Mouse (Mus musculus) lung, postnatal 0 days (tissue): ENCODE measurements around the gene Hist1h4d. TPM values are rescaled to one million over a fixed set of nuclear protein-coding genes. Genes with fewer than 3 reads are reported as not detected.
A peak's percentile ranks its signal among the peaks of the same experiment; 100 is the strongest.

ENCODE experiments used
- ATAC-seq: fragments of 200-750 bp; cut with Nextera tagmentation; 2 replicates; pipeline ENCODE4 v1.8.0; 2017; ENCODE audit warnings: moderate library complexity
- DNase-seq: peaks from one replicate; pipeline ENCODE4 v3.0.0-alpha.2; 2016; ENCODE audit warnings: low spot score
- H3K27ac ChIP-seq: fragments of 300-500 bp; sonication (generic); 2 replicates; pipeline ENCODE4 v1.5.1; 2014; ENCODE audit warnings: antibody characterized with exemption, mild to moderate bottlenecking, low read length, mixed read lengths
- H3K27me3 ChIP-seq: fragments of 300-500 bp; sonication (generic); replicated peaks from 2 replicates; pipeline ENCODE4 v1.6.1; 2014; ENCODE audit warnings: low read length, mixed read lengths; ENCODE audit not compliant: insufficient read depth
- H3K36me3 ChIP-seq: fragments of 300-500 bp; sonication (generic); 2 replicates; pipeline ENCODE4 v1.6.1; 2014; ENCODE audit warnings: low read length, mixed read lengths; ENCODE audit not compliant: insufficient read depth
- H3K4me1 ChIP-seq: fragments of 300-500 bp; sonication (generic); 2 replicates; pipeline ENCODE4 v1.6.1; 2014; ENCODE audit warnings: antibody characterized with exemption, low read depth, low read length, mixed read lengths; ENCODE audit not compliant: insufficient read depth
- H3K4me2 ChIP-seq: fragments of 300-500 bp; sonication (generic); replicated peaks from 2 replicates; pipeline ENCODE4 v1.6.1; 2014; ENCODE audit warnings: low read depth, mild to moderate bottlenecking, low read length, moderate library complexity, mixed read lengths
- H3K4me3 ChIP-seq: fragments of 300-500 bp; sonication (generic); 2 replicates; pipeline ENCODE4 v1.5.1; 2014; ENCODE audit warnings: low read depth, low read length
- H3K9ac ChIP-seq: fragments of 300-500 bp; sonication (generic); replicated peaks from 2 replicates; pipeline ENCODE4 v1.6.1; 2014; ENCODE audit warnings: low read depth, mild to moderate bottlenecking
- H3K9me3 ChIP-seq: fragments of 300-500 bp; sonication (generic); 2 replicates; pipeline ENCODE4 v1.6.1; 2016; ENCODE audit warnings: low read length, mixed read lengths
- CTCF ChIP-seq: IDR thresholded peaks from 2 replicates; pipeline ENCODE4 v1.5.1; 2016; ENCODE audit warnings: antibody characterized with exemption, mild to moderate bottlenecking
- EP300 ChIP-seq: IDR thresholded peaks from 2 replicates; pipeline ENCODE4 v1.6.1; 2016; ENCODE audit warnings: antibody characterized with exemption, mild to moderate bottlenecking, control low read depth
- WGBS: fragments of 180-500 bp; shearing (Covaris S2); extraction: QIAGEN DNeasy Blood & Tissue Kit; methylation state at CpG from one replicate; pipeline ENCODE4 v1.1.7; 2014; 5-methylcytosine and 5-hydroxymethylcytosine counted together
- polyA plus RNA-seq: library from polyadenylated mRNA; unstranded; fragments of >200 nt; fragmentation: Nextera tagmentation; extraction: Ambion mirVana; gene quantifications from 2 replicates; pipeline ENCODE4 v1.2.1, GENCODE M21; 2015

The Hist1h4d gene
- polyA plus RNA-seq, 1 experiment from 2014 or later, result 31.4 TPM

DNA sequence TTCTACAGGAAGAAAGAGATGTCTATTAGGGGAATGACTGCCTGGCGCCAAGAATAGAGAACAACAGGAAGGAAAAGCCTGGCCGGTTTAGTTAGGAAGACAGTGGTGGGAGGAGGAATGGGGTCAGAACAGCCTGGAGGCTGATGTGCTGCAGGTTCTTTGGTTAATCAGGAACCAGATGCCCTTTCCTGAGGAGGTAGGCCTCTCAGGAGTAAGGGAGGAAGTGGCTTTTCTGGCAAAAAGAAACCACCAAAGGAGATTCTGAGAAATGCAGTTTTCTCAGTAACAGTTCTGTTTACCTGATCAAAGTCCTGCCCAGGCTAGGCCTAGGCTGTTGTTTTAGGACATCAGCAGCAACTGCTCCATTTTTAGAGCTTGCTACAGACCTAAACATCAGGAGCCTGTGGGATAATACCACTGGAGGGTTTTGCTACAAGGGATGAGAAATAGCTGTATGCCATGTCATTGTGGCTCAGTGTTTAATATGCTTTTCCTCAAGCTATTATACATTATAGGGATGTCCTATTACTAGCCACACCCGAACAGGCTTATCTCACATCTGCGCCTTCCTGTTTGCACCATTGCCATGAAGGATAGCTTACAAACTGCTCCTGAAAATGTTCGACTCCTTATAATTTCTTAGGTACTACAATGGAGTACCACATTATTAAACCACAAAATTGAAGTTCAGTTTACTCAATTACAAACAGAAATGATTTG, 11.8 kb downstream of the Hist1h4d start:
- Histone ChIP-seq H3K36me3 (no peaks in the 10 kb centered on the region), H3K4me1 (no peaks in the 10 kb centered on the region), H3K9me3 (no peaks in the 10 kb centered on the region), H3K4me2 (no peak overlapping the region), H3K27ac (peak overlapping the region; percentile 57), H3K9ac (no peak overlapping the region), H3K27me3 (no peaks in the 10 kb centered on the region), H3K4me3 (no peak overlapping the region)
- ATAC-seq, result peak; percentile 83
- DNase-seq, result peak; percentile 50
- TF ChIP-seq EP300 (peak; percentile 62; the same call in 1 of the 2 replicates), CTCF (no peak)
- 50% methylated on average over 5 of the region's 5 CpGs for WGBS

DNA sequence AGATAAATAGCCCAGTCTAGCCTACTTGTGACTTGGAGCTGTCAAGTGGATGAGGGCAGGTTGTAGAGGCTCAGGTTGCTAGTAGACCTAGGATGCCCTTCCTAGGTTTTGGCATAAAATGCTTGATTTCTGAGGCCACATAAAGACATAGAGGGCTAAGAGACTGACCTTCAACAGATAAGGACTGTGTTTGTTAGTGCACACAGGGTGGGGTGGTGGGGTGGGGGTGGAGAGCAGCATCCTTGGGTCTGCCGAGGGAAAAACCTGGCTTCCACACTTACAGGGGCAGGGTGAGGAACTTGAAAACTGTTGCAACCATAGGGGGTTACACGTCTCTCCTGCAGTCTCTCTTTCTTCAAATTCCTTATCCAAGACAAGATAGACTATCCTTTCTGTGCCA, 13.8 kb downstream of the Hist1h4d start:
- Histone ChIP-seq H3K4me3 (no peak overlapping the region), H3K36me3 (no peaks in the 10 kb centered on the region), H3K4me2 (no peak overlapping the region), H3K9ac (no peak overlapping the region), H3K4me1 (no peaks in the 10 kb centered on the region), H3K27me3 (no peaks in the 10 kb centered on the region), H3K9me3 (no peaks in the 10 kb centered on the region), H3K27ac (no peak overlapping the region)
- DNase-seq (no peak), ATAC-seq (no peak)
- TF ChIP-seq CTCF (no peak), EP300 (no peak)
- WGBS, result 81% methylated on average over 2 of the region's 2 CpGs

DNA sequence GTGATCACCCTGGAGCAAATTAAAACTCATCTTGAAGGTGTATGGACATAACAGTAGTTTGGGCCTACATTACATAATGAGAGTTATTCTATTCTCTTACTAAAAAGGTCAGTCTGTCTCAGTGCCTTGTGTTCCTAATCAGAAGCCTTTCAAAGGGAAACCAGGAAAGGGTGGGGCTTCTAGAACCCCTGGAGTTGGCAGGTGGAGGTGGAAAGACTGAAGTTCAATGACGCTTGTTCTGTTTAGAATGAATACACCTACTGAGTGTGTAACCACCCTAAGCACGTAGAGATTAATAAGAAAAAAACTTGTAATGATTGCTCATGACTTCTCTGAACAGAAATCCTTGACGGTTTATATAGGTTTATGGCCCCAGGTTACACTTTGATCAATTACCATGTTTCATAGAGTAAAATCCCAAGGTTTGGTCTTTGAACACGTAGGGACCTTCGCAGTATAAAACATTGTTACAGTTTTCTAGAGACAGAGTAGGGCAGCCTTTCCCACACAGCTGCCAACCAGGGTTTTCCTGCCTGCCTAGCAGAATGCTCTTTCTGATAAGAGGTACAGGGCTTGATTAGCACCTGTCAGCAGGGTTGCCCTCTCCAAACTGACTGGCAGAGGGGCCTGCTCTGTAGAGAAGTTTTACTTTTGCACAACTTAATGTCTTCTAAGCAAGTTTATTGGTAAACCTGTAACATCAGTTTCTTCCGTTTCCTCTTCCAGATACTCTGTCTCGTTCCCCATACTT, 14.4 kb downstream of the Hist1h4d start:
- no peaks in the 10 kb centered on the region for H3K27me3 ChIP-seq
- H3K4me1 ChIP-seq, result no peaks in the 10 kb centered on the region
- 79% methylated on average over 7 of the region's 7 CpGs for WGBS
- ATAC-seq (no peak), DNase-seq (no peak)
- H3K9me3 ChIP-seq, result no peaks in the 10 kb centered on the region
- H3K9ac ChIP-seq, result no peak overlapping the region
- no peak overlapping the region for H3K4me2 ChIP-seq
- H3K27ac ChIP-seq, result no peak overlapping the region
- TF ChIP-seq EP300 (no peak), CTCF (no peak)
- no peaks in the 10 kb centered on the region for H3K36me3 ChIP-seq
- no peak overlapping the region for H3K4me3 ChIP-seq

DNA sequence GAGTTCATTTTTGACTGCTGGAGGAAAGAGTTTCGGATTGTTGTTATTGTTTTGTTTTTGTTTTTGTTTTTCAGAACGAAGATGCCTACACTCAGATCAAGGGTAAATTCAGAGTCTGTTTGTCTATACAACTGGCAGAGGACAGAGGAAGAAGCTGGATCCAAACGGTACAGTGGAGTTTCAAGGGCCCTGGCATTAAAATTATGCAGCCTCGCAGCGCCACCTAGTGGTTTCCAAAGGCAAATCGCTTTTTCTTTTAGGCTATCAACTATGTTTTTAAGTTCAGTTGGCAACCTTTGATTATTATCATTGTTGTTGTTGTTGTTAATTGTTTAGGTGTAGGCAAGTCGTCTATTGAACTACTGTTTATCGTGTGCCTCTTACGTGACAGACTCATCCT, 16.6 kb downstream of the Hist1h4d start:
- peak; percentile 67; the same call in 1 of the 2 replicates for TF ChIP-seq EP300
- TF ChIP-seq CTCF, result peak; percentile 85

DNA sequence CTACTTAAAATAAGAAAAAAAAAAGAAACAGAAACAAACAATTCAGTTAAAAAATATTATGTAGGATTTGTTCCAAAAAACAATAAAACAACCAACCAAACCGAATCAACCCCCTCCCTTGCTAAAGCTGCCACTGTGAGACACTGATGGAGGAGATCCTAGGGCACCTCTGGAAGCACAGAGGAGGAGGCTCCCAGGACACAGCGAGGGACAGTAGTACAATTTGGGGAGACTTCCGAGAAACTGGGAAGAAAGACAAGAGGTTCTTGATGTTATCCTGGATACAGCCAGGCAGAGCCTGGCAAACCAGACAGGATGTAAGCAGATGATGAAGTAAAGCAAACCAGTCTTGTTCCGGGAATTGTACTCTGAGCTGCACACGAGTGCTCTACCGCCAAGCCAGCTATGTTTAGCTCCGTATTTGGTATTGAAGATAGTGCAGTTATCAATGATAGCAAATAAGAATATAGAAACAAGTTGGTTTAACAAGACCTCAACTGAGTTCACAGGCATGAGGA, 21.8 kb downstream of the Hist1h4d start:
- Histone ChIP-seq H3K4me3 (no peak overlapping the region), H3K27ac (no peak overlapping the region), H3K4me1 (no peaks in the 10 kb centered on the region), H3K9ac (no peak overlapping the region), H3K9me3 (no peaks in the 10 kb centered on the region), H3K4me2 (no peak overlapping the region), H3K36me3 (no peaks in the 10 kb centered on the region), H3K27me3 (no peaks in the 10 kb centered on the region)
- peak; percentile 52 for DNase-seq
- peak; percentile 76 for TF ChIP-seq EP300
- no peak for TF ChIP-seq CTCF
- 55% methylated on average over 7 of the region's 7 CpGs for WGBS
- ATAC-seq, result peak; percentile 62; the same call in 1 of the 2 replicates

More for the DNA sequence above, 16.6 kb downstream of the Hist1h4d start:
- Histone ChIP-seq H3K4me1 (no peaks in the 10 kb centered on the region), H3K9me3 (no peaks in the 10 kb centered on the region), H3K27me3 (no peaks in the 10 kb centered on the region), H3K9ac (no peak overlapping the region), H3K27ac (no peak overlapping the region), H3K4me2 (no peak overlapping the region), H3K4me3 (no peak overlapping the region), H3K36me3 (no peaks in the 10 kb centered on the region)
- ATAC-seq, result peak; percentile 56; the same call in 1 of the 2 replicates
- peak; percentile 90 for DNase-seq
- WGBS, result 4% methylated on average over 9 of the region's 9 CpGs

DNA sequence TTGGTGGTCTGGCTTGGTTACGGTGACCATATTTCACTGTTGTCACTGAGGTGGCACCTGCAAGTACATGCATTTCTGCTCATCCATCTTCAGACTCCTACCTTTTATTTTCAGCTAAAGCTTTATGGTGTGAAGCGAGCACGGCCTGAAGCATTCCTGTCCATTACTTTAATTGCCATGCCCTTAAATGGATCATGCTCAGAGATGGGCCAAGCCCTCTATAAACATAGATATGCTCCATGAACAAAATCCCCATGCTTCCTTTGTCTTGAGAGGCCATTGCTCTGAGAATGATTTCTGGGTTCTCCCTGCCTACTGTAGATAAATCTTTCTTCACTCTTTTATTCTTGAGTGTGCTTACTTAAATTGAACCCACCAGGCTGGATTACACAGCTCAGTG, 23.1 kb downstream of the Hist1h4d start:
- WGBS, result 76% methylated on average over 3 of the region's 3 CpGs
- TF ChIP-seq CTCF (no peak), EP300 (no peak)
- ATAC-seq, result no peak

More for the DNA sequence above, 23.1 kb downstream of the Hist1h4d start:
- no peak overlapping the region for H3K4me3 ChIP-seq
- no peak overlapping the region for H3K9ac ChIP-seq
- H3K4me2 ChIP-seq, result no peak overlapping the region
- no peaks in the 10 kb centered on the region for H3K27me3 ChIP-seq
- H3K36me3 ChIP-seq, result no peaks in the 10 kb centered on the region
- no peak for DNase-seq
- no peak overlapping the region for H3K27ac ChIP-seq
- H3K4me1 ChIP-seq, result no peaks in the 10 kb centered on the region
- H3K9me3 ChIP-seq, result no peaks in the 10 kb centered on the region
